Mouse (Mus musculus) bone marrow macrophage, adult 2 months (primary cell): ENCODE measurements at regions not wholly inside any gene's neighbourhood (a gene's known extent, or its start where the extent isn't known, plus 50 kb on each side); places are given as distances from the start of the nearest gene placed in this dataset.

Source experiments
- CTCF ChIP-seq: IDR thresholded peaks from 2 replicates; pipeline ENCODE4 v1.5.1; 2012; ENCODE audit warnings: low read depth, mild to moderate bottlenecking, low read length, moderate library complexity
- POLR2A ChIP-seq: IDR thresholded peaks from 2 replicates; pipeline ENCODE4 v1.6.1; 2012; ENCODE audit warnings: mild to moderate bottlenecking, low read depth, low read length, borderline replicate concordance

GRCm38 (mm10) chr1:166750236-166750635 lies 68.6 kb upstream of the Fmo9 start:
- TF ChIP-seq CTCF = no peak
- TF ChIP-seq POLR2A = no peak
